Mouse (Mus musculus) lung, postnatal 0 days (tissue): ENCODE data around the gene Wnt10a.

ENCODE experiments used
- CTCF ChIP-seq: IDR thresholded peaks from 2 replicates; pipeline ENCODE4 v1.5.1; 2016; ENCODE audit warnings: antibody characterized with exemption, mild to moderate bottlenecking
- EP300 ChIP-seq: IDR thresholded peaks from 2 replicates; pipeline ENCODE4 v1.6.1; 2016; ENCODE audit warnings: antibody characterized with exemption, mild to moderate bottlenecking, control low read depth

GRCm38 (mm10) chr1:74851001-74851775 lies 59.9 kb downstream of the Wnt10a start:
- TF ChIP-seq CTCF: no peak
- TF ChIP-seq EP300: no peak
